Mouse (Mus musculus): ENCODE measurements at regions not wholly inside any gene's neighbourhood (a gene's known extent, or its start where the extent isn't known, plus 50 kb on each side); places are given as distances from the start of the nearest gene placed in this dataset.
"Not testable (repeated sequence)": the region's sequence is repeated elsewhere in the genome, so short reads cannot be mapped to it uniquely, and the experiment has no call there.

DNA sequence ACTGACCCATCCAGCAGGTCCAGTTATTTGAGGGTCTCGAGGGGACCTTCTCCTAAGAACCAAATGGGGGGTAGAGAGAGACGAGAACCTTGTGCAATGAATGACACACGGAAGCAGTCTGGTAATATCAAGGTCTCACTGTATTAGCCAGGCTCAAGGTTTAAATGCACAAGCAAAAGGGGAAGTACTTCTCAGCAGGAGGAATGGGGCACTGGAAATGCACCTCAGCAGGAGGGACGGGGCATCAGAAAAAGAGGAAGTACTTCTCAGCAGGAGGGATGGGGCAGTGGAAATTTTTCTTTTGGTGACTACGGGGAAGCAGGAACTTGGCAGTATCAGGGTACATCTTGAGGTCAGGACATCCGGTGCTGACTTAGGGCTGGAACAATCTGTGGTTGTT lies 74.9 kb upstream of the Vmn1r3 start:
- H3K4me2 ChIP-seq; H3K27me3 ChIP-seq (replicated peaks); H3K36me3 ChIP-seq; H3K4me3 ChIP-seq; H3K4me1 ChIP-seq; H3K9ac ChIP-seq; ATAC-seq; H3K27ac ChIP-seq; H3K9me3 ChIP-seq (replicated peaks): not testable (repeated sequence)
- WGBS (ENCODE audit: insufficient replicate concordance): 58% methylated on average over 6 of the region's 6 CpGs

DNA sequence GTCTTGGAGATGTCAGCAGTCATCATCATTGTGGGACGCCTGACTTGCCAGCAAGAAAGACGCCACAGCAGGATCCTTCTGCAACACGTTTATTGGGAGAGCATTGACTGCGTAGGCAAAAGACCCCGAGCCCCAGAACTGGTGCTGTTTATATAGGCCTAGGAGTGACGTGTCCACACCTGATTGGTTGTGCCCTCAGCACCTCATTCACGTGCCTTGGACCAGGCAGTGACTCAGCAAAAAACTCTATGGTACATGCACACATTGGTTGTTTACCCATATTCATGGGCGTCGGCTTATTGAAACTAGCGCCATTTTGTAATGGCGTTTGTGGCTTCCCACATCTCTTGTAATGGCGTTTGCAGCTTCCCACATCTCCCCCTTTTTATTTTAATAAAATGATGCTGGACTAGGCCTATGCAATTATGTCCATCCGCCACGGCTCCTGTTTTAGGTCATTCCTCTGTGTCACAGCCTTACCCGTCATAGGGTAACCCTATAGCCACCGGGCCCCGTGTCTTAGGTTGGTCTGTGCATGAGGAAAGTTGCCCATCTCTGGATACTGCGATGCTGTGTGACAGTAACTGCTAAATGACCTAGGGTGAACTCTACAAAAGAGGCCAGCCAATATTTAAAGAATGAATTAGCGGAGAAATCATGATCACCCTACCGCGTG lies 67.6 kb upstream of the Vmn1r3 start:
- H3K4me3 ChIP-seq; H3K4me2 ChIP-seq; H3K27me3 ChIP-seq (replicated peaks); H3K9ac ChIP-seq; H3K27ac ChIP-seq; ATAC-seq; H3K36me3 ChIP-seq; H3K4me1 ChIP-seq: not testable (repeated sequence)
- peaks cover 27% of the 10 kb centered on the region for H3K9me3 ChIP-seq (replicated peaks)
- 78% methylated on average over 21 of the region's 21 CpGs for WGBS (ENCODE audit: insufficient replicate concordance)

DNA sequence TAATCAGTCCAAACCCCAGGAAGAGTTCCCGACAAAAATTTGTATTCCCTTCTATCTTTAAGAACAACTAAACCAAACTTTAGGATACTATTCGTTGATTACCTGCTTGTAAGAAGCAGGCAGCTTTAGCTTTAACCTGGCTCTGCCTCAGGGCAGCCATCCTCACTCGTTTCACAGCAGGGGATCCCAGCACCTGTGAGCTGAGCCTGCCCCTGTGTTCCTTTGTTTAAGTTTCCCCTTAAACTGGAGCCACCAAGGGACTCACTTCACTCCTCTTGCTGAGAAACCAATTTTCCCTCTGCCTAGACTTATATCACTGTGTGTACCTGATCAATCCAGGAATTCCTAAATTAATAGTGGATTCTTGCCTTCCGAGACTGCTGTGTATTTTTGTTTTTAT lies 65.1 kb upstream of the Vmn1r3 start:
- WGBS (ENCODE audit: insufficient replicate concordance): 43% methylated on average over 4 of the region's 4 CpGs
- not testable (repeated sequence) for H3K36me3 ChIP-seq; H3K27ac ChIP-seq; ATAC-seq; H3K4me1 ChIP-seq; H3K9ac ChIP-seq; H3K27me3 ChIP-seq (replicated peaks); H3K4me2 ChIP-seq; H3K4me3 ChIP-seq
- H3K9me3 ChIP-seq (replicated peaks): peaks cover 27% of the 10 kb centered on the region; the same call in 1 of the 2 replicates

DNA sequence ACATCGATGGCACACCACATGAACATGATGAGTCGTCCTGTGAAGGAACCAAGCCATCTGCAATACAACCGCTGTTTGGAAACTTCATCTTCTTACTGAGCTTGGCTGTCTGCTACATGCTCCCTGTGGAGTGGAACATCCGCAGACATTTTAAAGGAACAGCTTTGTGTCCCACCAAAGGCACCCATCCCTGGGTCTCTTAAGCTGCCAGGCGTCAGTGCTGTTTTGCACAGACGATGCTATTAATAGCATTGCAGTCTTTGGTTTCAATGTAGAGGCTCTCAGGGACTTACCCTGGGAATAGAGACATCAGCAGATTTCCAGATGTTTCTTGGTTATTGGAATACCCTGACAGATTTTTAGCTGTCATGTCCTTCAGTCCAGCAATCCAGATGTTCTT lies 56.9 kb upstream of the Vmn1r3 start:
- H3K27ac ChIP-seq; H3K27me3 ChIP-seq (replicated peaks); H3K9ac ChIP-seq; ATAC-seq; H3K36me3 ChIP-seq; H3K9me3 ChIP-seq (replicated peaks); H3K4me1 ChIP-seq; H3K4me3 ChIP-seq; H3K4me2 ChIP-seq: not testable (repeated sequence)
- WGBS (ENCODE audit: insufficient replicate concordance): 57% methylated on average over 6 of the region's 6 CpGs

- not testable (repeated sequence) for H3K27ac ChIP-seq; H3K4me3 ChIP-seq; H3K4me1 ChIP-seq; ATAC-seq; H3K36me3 ChIP-seq; H3K27me3 ChIP-seq (replicated peaks); H3K4me2 ChIP-seq; H3K9me3 ChIP-seq (replicated peaks); H3K9ac ChIP-seq
- 61% methylated on average over 4 of the region's 4 CpGs for WGBS (ENCODE audit: insufficient replicate concordance)
Observed at GRCm38 (mm10) chr4:3241351-3241750, 56.2 kb upstream of the Vmn1r3 start.

DNA sequence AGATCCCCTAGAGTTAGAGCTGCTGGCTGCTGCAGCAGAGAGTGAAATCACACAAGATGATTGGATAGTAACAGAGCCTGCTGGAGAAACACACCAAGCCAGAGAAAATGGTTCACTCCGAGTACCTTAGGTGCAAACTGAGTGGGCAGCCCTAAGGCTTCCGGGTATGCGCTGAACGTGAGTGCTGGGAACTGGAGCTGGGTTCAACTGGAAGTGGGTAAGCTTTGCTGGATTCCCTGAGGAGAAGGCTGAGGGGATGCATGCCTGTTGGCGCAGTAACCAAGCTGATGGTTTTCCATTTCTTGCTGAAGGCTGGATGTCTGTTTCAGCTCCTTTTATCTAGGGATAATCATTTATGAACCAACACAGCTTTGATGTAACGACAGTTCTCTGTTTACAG lies 53.3 kb upstream of the Vmn1r3 start:
- H3K9me3 ChIP-seq (replicated peaks); H3K27ac ChIP-seq; ATAC-seq; H3K4me3 ChIP-seq; H3K9ac ChIP-seq; H3K4me2 ChIP-seq; H3K36me3 ChIP-seq; H3K27me3 ChIP-seq (replicated peaks); H3K4me1 ChIP-seq: not testable (repeated sequence)
- WGBS (ENCODE audit: insufficient replicate concordance): 59% methylated on average over 6 of the region's 6 CpGs

DNA sequence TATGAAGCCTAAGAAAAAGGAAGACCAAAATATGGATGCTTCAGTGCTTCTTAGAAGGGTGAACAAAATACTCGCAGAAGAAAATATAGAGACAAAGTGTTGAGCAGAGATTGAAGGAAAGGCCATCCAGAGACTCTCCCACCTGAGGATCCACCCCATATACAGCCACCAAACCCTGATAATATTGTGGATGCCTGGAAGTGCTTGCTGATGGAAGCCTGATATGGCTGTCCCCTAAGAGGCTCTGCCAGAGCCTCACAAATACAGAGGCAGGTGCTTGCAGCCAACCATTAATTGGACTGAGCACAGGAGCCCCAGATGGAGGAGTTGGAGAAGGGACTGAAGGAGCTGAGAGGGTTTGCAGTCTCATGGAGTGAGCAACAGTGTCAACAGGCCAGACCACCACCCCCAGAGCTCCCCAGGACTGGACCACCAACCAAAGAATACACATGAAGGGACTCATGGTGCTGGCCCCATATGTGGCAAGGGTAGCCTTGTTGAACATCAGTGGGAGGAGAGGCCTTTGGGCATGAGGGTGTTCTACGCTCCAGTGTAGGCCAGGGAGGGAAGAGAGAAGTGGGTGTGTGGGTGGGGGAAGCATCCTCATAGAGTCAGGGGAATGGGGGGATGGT lies 51.1 kb upstream of the Vmn1r3 start:
- not testable (repeated sequence) for H3K9ac ChIP-seq; H3K4me3 ChIP-seq; H3K27me3 ChIP-seq (replicated peaks); H3K36me3 ChIP-seq; H3K4me2 ChIP-seq; H3K9me3 ChIP-seq (replicated peaks); H3K4me1 ChIP-seq; H3K27ac ChIP-seq
- peak; percentile 55 for ATAC-seq
- 13% methylated on average over 2 of the region's 2 CpGs for WGBS (ENCODE audit: insufficient replicate concordance)

Data from liver, embryonic 12.5 days (tissue).